Mouse (Mus musculus): ENCODE data around the gene Arhgef12.

GRCm38 (mm10) chr9:43061545-43061944 lies 45.5 kb downstream of the Arhgef12 start:
- TF ChIP-seq CTCF (IDR thresholded peaks at IDR 0.05; ENCODE audit: borderline replicate concordance, insufficient read depth, low read length) (no peak), POLR2A (IDR thresholded peaks at IDR 0.05; ENCODE audit: low read depth, low read length) (no peak)
